Mouse (Mus musculus): ENCODE data around the gene Tbcel. TPM values are rescaled to one million over a fixed set of nuclear protein-coding genes. Genes with fewer than 3 reads are reported as not detected.

Tbcel gene
- polyA plus RNA-seq, 1 experiment: 18.6 TPM

DNA sequence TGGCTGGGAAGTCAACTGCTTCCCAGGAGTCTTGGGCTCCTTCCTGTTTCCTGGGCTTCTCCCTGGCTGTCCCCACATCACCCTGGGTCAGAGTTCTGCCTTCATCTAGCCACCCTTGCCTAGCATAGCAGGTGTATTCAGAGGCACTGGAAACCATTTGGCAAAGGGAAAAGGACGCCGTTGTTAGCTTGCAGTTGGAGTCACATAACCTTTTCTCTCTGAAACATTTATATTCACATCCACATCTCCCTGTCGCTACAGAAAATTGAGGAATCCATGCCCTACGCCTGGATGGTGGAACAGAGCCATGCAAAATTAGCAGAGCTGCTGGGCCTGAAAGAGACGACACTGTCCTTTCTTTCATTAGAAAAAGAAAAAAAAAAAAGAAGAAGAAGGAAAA lies 125.5 kb downstream of the Tbcel start:
- TF ChIP-seq POLR2A (IDR thresholded peaks at IDR 0.05; ENCODE audit: borderline replicate concordance, extremely low read depth, insufficient read depth, insufficient read length, poor library complexity, severe bottlenecking) (no peak), CTCF (IDR thresholded peaks at IDR 0.05; ENCODE audit: borderline replicate concordance, extremely low read depth, insufficient read depth, insufficient read length) (no peak)
- peak; percentile 87 for DNase-seq (ENCODE audit: low read depth)

DNA sequence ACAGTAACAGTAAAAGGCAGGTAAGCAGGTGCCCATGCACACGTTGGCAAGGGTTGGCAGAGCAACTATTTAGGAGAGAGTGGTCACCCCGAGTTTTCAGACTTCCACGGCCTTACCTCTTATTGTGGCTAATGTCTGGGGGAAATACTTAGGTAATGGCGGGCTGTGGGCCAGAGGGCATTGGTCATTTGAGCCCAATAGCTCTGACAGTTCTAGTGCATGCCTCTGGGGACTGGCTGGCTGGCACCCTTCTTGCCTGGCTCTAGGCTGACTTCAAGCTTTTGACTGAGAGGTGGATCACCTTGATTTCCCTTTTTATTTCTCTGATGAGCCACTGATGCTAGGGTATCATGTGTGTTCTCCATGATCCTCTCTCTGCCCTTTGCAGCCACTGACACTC lies 129.5 kb downstream of the Tbcel start:
- TF ChIP-seq POLR2A (IDR thresholded peaks at IDR 0.05; ENCODE audit: borderline replicate concordance, extremely low read depth, insufficient read depth, insufficient read length, poor library complexity, severe bottlenecking) (no peak), CTCF (IDR thresholded peaks at IDR 0.05; ENCODE audit: borderline replicate concordance, extremely low read depth, insufficient read depth, insufficient read length) (no peak)

DNA sequence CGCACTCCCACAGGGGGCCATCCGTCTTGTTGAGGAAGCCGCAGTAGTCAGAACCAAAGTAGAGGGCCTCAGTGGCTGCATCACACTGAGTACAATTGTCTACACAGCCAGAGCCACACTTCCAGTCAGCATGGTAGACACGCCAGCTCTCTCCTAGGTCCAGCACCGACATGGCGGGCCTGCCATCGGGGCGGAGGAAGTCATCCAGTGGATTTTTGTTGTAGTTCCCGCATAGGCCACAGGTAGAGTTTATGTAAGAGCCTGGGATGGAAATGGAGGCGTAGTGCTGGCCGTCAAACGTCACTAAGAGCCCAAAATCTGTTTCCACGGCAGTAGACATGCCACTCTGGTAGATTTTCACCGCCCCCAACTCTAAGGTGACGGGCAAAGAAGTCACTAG lies 130.0 kb downstream of the Tbcel start:
- no peak for TF ChIP-seq CTCF (IDR thresholded peaks at IDR 0.05; ENCODE audit: borderline replicate concordance, extremely low read depth, insufficient read depth, insufficient read length)
- TF ChIP-seq POLR2A (IDR thresholded peaks at IDR 0.05; ENCODE audit: borderline replicate concordance, extremely low read depth, insufficient read depth, insufficient read length, poor library complexity, severe bottlenecking): no peak

More for the DNA sequence above, 129.5 kb downstream of the Tbcel start:
- no peak for DNase-seq (ENCODE audit: low read depth)

DNA sequence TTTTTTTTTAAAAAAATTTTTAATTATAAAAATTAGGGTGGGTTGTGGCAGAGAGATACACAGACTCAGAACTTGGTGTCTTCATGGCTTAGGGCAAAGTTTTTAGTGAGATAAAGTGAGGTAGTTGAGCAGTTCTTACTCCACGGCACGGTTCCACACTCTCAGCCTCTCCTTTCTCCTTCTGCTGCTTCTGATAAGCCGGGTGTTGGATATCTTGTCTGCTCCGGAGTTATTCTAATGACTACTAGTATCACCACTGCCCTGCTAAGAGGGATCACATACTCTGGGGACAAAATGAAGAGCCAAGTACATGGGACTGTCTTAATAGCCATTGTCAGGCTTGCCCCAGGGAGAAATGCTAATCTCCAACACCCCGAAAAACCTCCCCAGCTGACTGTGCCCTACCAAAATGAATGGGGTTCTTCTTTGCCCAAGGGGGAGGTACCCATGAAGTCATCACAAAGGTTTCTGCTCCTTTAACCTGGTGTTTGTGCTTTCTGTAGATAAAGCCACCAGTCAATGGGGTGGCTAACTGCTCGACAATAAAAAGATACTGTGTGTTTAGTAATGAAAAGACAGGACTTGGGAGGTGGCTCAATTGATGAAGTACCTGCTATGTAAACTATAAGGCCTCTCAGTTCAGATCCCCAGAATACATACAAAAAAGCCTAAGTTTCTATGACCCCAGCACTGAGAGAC lies 135.8 kb downstream of the Tbcel start:
- no peak for DNase-seq (ENCODE audit: low read depth)
- TF ChIP-seq CTCF (IDR thresholded peaks at IDR 0.05; ENCODE audit: borderline replicate concordance, extremely low read depth, insufficient read depth, insufficient read length) (no peak), POLR2A (IDR thresholded peaks at IDR 0.05; ENCODE audit: borderline replicate concordance, extremely low read depth, insufficient read depth, insufficient read length, poor library complexity, severe bottlenecking) (no peak)

More for the DNA sequence above, 130.0 kb downstream of the Tbcel start:
- no peak for DNase-seq (ENCODE audit: low read depth)

Other genes starting within 250 kb of the Tbcel start
- 53.9 and 61.9 TPM in 2 replicates for gene Sc5d, start 243.6 kb downstream of the Tbcel start, polyA plus RNA-seq (2012; rRNA removed)
- gene Tecta, start 107.9 kb downstream of the Tbcel start, polyA plus RNA-seq (2012; rRNA removed): 0.63 and 0.71 TPM in 2 replicates

Measured in brain, embryonic 14.5 days (tissue).